Mouse (Mus musculus) liver, postnatal 0 days (tissue): ENCODE measurements around the gene Zfp534. TPM values are rescaled to one million over a fixed set of nuclear protein-coding genes. Genes with fewer than 3 reads are reported as not detected.

Experiments used
- polyA plus RNA-seq: library from polyadenylated mRNA; unstranded; fragments of >200 nt; fragmentation: Nextera tagmentation; extraction: Ambion mirVana; gene quantifications from 2 replicates; pipeline ENCODE4 v1.2.1, GENCODE M21; 2015

Gene Zfp534
- polyA plus RNA-seq, 1 experiment from 2014 or later: not detected

Other genes with a start within 250 kb of the Zfp534 start
- gene Zfp982, start 210.1 kb downstream of the Zfp534 start, polyA plus RNA-seq: 0.99 and 1.2 TPM in 2 replicates
- gene Gm16503, start 162.3 kb downstream of the Zfp534 start, polyA plus RNA-seq: 0.06 TPM in 1 of 2 replicates, not detected in the other
- gene Zfp985, start 149.3 kb downstream of the Zfp534 start, polyA plus RNA-seq: 0.04 and 0.09 TPM in 2 replicates
- gene Zfp979, start 60.0 kb downstream of the Zfp534 start, polyA plus RNA-seq: 0.69 and 0.78 TPM in 2 replicates
- gene Zfp984, start 107.2 kb upstream of the Zfp534 start, polyA plus RNA-seq: 2.5 and 2.8 TPM in 2 replicates
- 1.6 and 1.7 TPM in 2 replicates for gene Zfp933, start 145.8 kb upstream of the Zfp534 start, polyA plus RNA-seq
- 17.5 and 19.0 TPM in 2 replicates for gene Miip, start 166.3 kb upstream of the Zfp534 start, polyA plus RNA-seq
- gene Fv1, start 166.4 kb upstream of the Zfp534 start, polyA plus RNA-seq: 0.90 TPM in 2 replicates
- gene Mfn2, start 202.2 kb upstream of the Zfp534 start, polyA plus RNA-seq: 12.3 and 14.1 TPM in 2 replicates
- 24.8 and 25.4 TPM in 2 replicates for gene Plod1, start 234.2 kb upstream of the Zfp534 start, polyA plus RNA-seq
- 6.5 and 8.5 TPM in 2 replicates for gene 2510039O18Rik, start 238.3 kb upstream of the Zfp534 start, polyA plus RNA-seq